In genomic region chr10:78661198-78661597, GRCm38 (mm10) we compare ENCODE assay signal across 43 mouse cellular contexts. TPM values are rescaled to one million over a fixed set of nuclear protein-coding genes. Genes with fewer than 3 reads are reported as not detected.
"Had no signal": no experiment of that assay in that cellular context is flagged by ENCODE, and none has a peak within 500 bp of the region (broad histone marks: within the 10 kb centered on the region; RNA-seq: fewer than 3 reads in every experiment).

No protein-coding gene starts in this region.

- H3K27me3 ChIP-seq: heart, embryonic 12.5 days; heart, embryonic 13.5 days; heart, embryonic 15.5 days; hindbrain, embryonic 12.5 days; hindbrain, embryonic 13.5 days; hindbrain, embryonic 15.5 days; intestine, embryonic 15.5 days; kidney, embryonic 15.5 days had no signal

- ATAC-seq: hindbrain, embryonic 16.5 days; hindbrain, postnatal 0 days; inflammation-experienced regulatory T-cells, adult 6 months; intestine, embryonic 15.5 days; intestine, embryonic 16.5 days; intestine, postnatal 0 days had no signal

- H3K9ac ChIP-seq: heart, embryonic 12.5 days; heart, embryonic 13.5 days; heart, embryonic 15.5 days; hindbrain, embryonic 12.5 days; hindbrain, embryonic 13.5 days; hindbrain, embryonic 14.5 days; hindbrain, embryonic 15.5 days; intestine, embryonic 15.5 days; kidney, embryonic 15.5 days had no signal

- H3K27ac ChIP-seq: heart, embryonic 10.5 days; heart, embryonic 13.5 days; heart, embryonic 15.5 days; hindbrain, embryonic 10.5 days; hindbrain, embryonic 12.5 days; hindbrain, embryonic 13.5 days; hindbrain, embryonic 14.5 days; hindbrain, embryonic 15.5 days; hindbrain, postnatal 0 days; intestine, embryonic 15.5 days; kidney, embryonic 15.5 days; kidney, postnatal 0 days; layer of hippocampus, adult 2 months had no signal

- H3K9me3 ChIP-seq: heart, embryonic 10.5 days; heart, embryonic 12.5 days; heart, embryonic 13.5 days; heart, embryonic 15.5 days; hindbrain, embryonic 10.5 days; hindbrain, embryonic 12.5 days; hindbrain, embryonic 13.5 days; hindbrain, embryonic 15.5 days; intestine, embryonic 15.5 days; kidney, embryonic 15.5 days had no signal

- DNase-seq: heart, postnatal 10 days; heart, postnatal 14 days; heart, postnatal 36 days; heart, postnatal 4 days; kidney, adult 11 months; kidney, adult 18-20 months; kidney, adult 2 months; kidney, adult 8-10 months; kidney, adult 9 months; kidney, postnatal 10 days; kidney, postnatal 14 days; kidney, postnatal 25 days; kidney, postnatal 36 days; kidney, postnatal 4 days; layer of hippocampus, adult 9-11 months; layer of hippocampus, postnatal 36 days had no signal

- H3K4me3 ChIP-seq: heart, embryonic 10.5 days; heart, embryonic 12.5 days; heart, embryonic 13.5 days; heart, embryonic 15.5 days; hindbrain, embryonic 10.5 days; hindbrain, embryonic 12.5 days; hindbrain, embryonic 13.5 days; hindbrain, embryonic 15.5 days; intestine, embryonic 15.5 days; kidney, embryonic 15.5 days; layer of hippocampus, adult 2 months had no signal

- H3K4me1 ChIP-seq: heart, embryonic 10.5 days; heart, embryonic 12.5 days; heart, embryonic 13.5 days; heart, embryonic 15.5 days; hindbrain, embryonic 10.5 days; hindbrain, embryonic 12.5 days; hindbrain, embryonic 13.5 days; hindbrain, embryonic 15.5 days; intestine, embryonic 15.5 days; kidney, embryonic 15.5 days had no signal

- H3K36me3 ChIP-seq: heart, embryonic 10.5 days; heart, embryonic 12.5 days; heart, embryonic 13.5 days; heart, embryonic 15.5 days; hindbrain, embryonic 10.5 days; hindbrain, embryonic 12.5 days; hindbrain, embryonic 13.5 days; hindbrain, embryonic 15.5 days; intestine, embryonic 15.5 days; kidney, embryonic 15.5 days had no signal

- H3K4me2 ChIP-seq: heart, embryonic 11.5 days; heart, embryonic 12.5 days; heart, embryonic 13.5 days; heart, embryonic 15.5 days; hindbrain, embryonic 12.5 days; hindbrain, embryonic 13.5 days; hindbrain, embryonic 14.5 days; hindbrain, embryonic 15.5 days; intestine, embryonic 15.5 days; kidney, embryonic 15.5 days had no signal

RNA-seq across cellular contexts. Expression of gene Olfr1357, which starts 43.3 kb away (rescaled TPM):
- polyA plus RNA-seq: heart, embryonic 10.5 days; heart, embryonic 11.5 days; heart, embryonic 12.5 days; heart, embryonic 13.5 days; heart, embryonic 14.5 days; heart, embryonic 15.5 days; heart, embryonic 16.5 days; heart, postnatal 0 days; hindbrain, embryonic 10.5 days; hindbrain, embryonic 11.5 days; hindbrain, embryonic 12.5 days; hindbrain, embryonic 13.5 days; hindbrain, embryonic 14.5 days; hindbrain, embryonic 15.5 days; hindbrain, embryonic 16.5 days; hindbrain, postnatal 0 days; inflammation-experienced regulatory T-cells, adult 6 months; intestine, embryonic 14.5 days; intestine, embryonic 15.5 days; intestine, embryonic 16.5 days; intestine, postnatal 0 days; kidney, adult 2 months; kidney, embryonic 14.5 days; kidney, embryonic 15.5 days; kidney, embryonic 16.5 days; kidney, postnatal 0 days; large intestine, adult 2 months had no signal

RNA-seq across cellular contexts. Expression of gene Casp14, which starts 56.9 kb away (rescaled TPM):
- polyA plus RNA-seq: heart, embryonic 10.5 days; heart, embryonic 11.5 days; heart, embryonic 12.5 days; heart, embryonic 13.5 days; heart, embryonic 14.5 days; heart, embryonic 15.5 days; heart, embryonic 16.5 days; heart, postnatal 0 days; hindbrain, embryonic 11.5 days; hindbrain, embryonic 12.5 days; hindbrain, embryonic 13.5 days; hindbrain, embryonic 14.5 days; hindbrain, embryonic 15.5 days; hindbrain, embryonic 16.5 days; hindbrain, postnatal 0 days; inflammation-experienced regulatory T-cells, adult 6 months; kidney, adult 2 months; kidney, embryonic 14.5 days; kidney, embryonic 15.5 days; kidney, embryonic 16.5 days; kidney, postnatal 0 days had no signal
